Mouse (Mus musculus) stomach, embryonic 16.5 days (tissue): ENCODE measurements at regions not wholly inside any gene's neighbourhood (a gene's known extent, or its start where the extent isn't known, plus 50 kb on each side); places are given as distances from the start of the nearest gene placed in this dataset.

ENCODE experiments used
- ATAC-seq: fragments of 200-750 bp; cut with Nextera tagmentation; 2 replicates; pipeline ENCODE4 v1.8.0; 2017; ENCODE audit warnings: moderate number of reproducible peaks, moderate TSS enrichment; ENCODE audit not compliant: insufficient read depth, low FRiP score
- H3K27ac ChIP-seq: fragments of 300-500 bp; sonication (generic); 2 replicates; pipeline ENCODE4 v1.5.1; 2014; ENCODE audit warnings: low read length
- H3K27me3 ChIP-seq: fragments of 300-500 bp; sonication (generic); 2 replicates; pipeline ENCODE4 v1.6.1; 2014; ENCODE audit warnings: low read length, control low read depth, mixed read lengths; ENCODE audit not compliant: control insufficient read depth, insufficient read depth
- H3K36me3 ChIP-seq: fragments of 300-500 bp; sonication (generic); 2 replicates; pipeline ENCODE4 v1.6.1; 2014; ENCODE audit warnings: low read length; ENCODE audit not compliant: control insufficient read depth, insufficient read depth
- H3K4me1 ChIP-seq: fragments of 300-500 bp; sonication (generic); 2 replicates; pipeline ENCODE4 v1.6.1; 2014; ENCODE audit warnings: low read length, control low read depth, mixed read lengths; ENCODE audit not compliant: control insufficient read depth, insufficient read depth
- H3K4me2 ChIP-seq: fragments of 300-500 bp; sonication (generic); 2 replicates; pipeline ENCODE4 v1.6.1; 2014; ENCODE audit warnings: low read depth, low read length, mixed read lengths
- H3K4me3 ChIP-seq: fragments of 300-500 bp; sonication (generic); replicated peaks from 2 replicates; pipeline ENCODE4 v1.5.1; 2014; ENCODE audit warnings: mild to moderate bottlenecking, low read length
- H3K9ac ChIP-seq: fragments of 300-500 bp; sonication (generic); 2 replicates; pipeline ENCODE4 v1.6.1; 2014; ENCODE audit warnings: low read length
- H3K9me3 ChIP-seq: fragments of 300-500 bp; sonication (generic); replicated peaks from 2 replicates; pipeline ENCODE4 v1.6.1; 2016; ENCODE audit warnings: low read length, control low read depth; ENCODE audit not compliant: control insufficient read depth
- WGBS: fragments of 180-500 bp; shearing (Covaris S2); extraction: QIAGEN DNeasy Blood & Tissue Kit; methylation state at CpG from one replicate; pipeline ENCODE4 v1.1.7; 2014; 5-methylcytosine and 5-hydroxymethylcytosine counted together

- peak; percentile 29; the same call in 1 of the 2 replicates for ATAC-seq
- 20% methylated on average over 1 of the region's 1 CpGs for WGBS
Measured at GRCm38 (mm10) chr13:78783591-78784240, 584.2 kb upstream of the Nr2f1 start.

More at GRCm38 (mm10) chr13:78783591-78784240, 584.2 kb upstream of the Nr2f1 start:
- Histone ChIP-seq H3K9me3 (no peaks in the 10 kb centered on the region), H3K27me3 (no peaks in the 10 kb centered on the region), H3K4me3 (no peak overlapping the region), H3K36me3 (no peaks in the 10 kb centered on the region), H3K27ac (peak overlapping the region; percentile 14; the same call in 1 of the 2 replicates), H3K4me1 (no peaks in the 10 kb centered on the region), H3K9ac (no peak overlapping the region), H3K4me2 (no peak overlapping the region)
